Mouse (Mus musculus) cerebellum, postnatal 14 days (tissue): Measurements from ENCODE around the gene Elf4.

Experiments
- DNase-seq, 2 experiments: peaks; one replicate each; pipeline ENCODE4 v3.0.0; 2021; ENCODE audit warnings: mixed read lengths in 2 of 2

The Elf4 gene

GRCm38 (mm10) chrX:48435477-48435900 is 27.4 kb downstream of the Elf4 start:
- DNase-seq: peak in 1 of 2 experiments; percentile 13

GRCm38 (mm10) chrX:48434251-48434650 is 28.7 kb downstream of the Elf4 start:
- DNase-seq: no peak

GRCm38 (mm10) chrX:48433527-48433899 is 29.4 kb downstream of the Elf4 start:
- DNase-seq: peak in 1 of 2 experiments; percentile 21

GRCm38 (mm10) chrX:48432599-48433526 is 30.1 kb downstream of the Elf4 start:
- DNase-seq: no peak

- DNase-seq: no peak
Measured at GRCm38 (mm10) chrX:48429538-48429937, 33.4 kb downstream of the Elf4 start.

- no peak for DNase-seq
Measured at GRCm38 (mm10) chrX:48429100-48429499, 33.8 kb downstream of the Elf4 start.

- DNase-seq: no peak
Measured at GRCm38 (mm10) chrX:48428642-48429041, 34.3 kb downstream of the Elf4 start.

GRCm38 (mm10) chrX:48428241-48428640 is 34.7 kb downstream of the Elf4 start:
- no peak for DNase-seq

- no peak for DNase-seq
Measured at GRCm38 (mm10) chrX:48425280-48425679, 37.7 kb downstream of the Elf4 start.

- no peak for DNase-seq
Measured at GRCm38 (mm10) chrX:48424583-48424982, 38.3 kb downstream of the Elf4 start.

GRCm38 (mm10) chrX:48423671-48424070 is 39.3 kb downstream of the Elf4 start:
- no peak for DNase-seq

- peak; percentile 74 to 85 for DNase-seq
Measured at GRCm38 (mm10) chrX:48422986-48423385, 39.9 kb downstream of the Elf4 start.

GRCm38 (mm10) chrX:48418417-48418816 is 44.5 kb downstream of the Elf4 start:
- no peak for DNase-seq

- no peak for DNase-seq
Measured at GRCm38 (mm10) chrX:48414291-48414690, 48.6 kb downstream of the Elf4 start.

- DNase-seq: no peak
Measured at GRCm38 (mm10) chrX:48412629-48413028, 50.3 kb downstream of the Elf4 start.

GRCm38 (mm10) chrX:48410388-48410776 is 52.5 kb downstream of the Elf4 start:
- no peak for DNase-seq

- peak; percentile 92 to 96 for DNase-seq
Measured at GRCm38 (mm10) chrX:48409611-48410387, 53.1 kb downstream of the Elf4 start.

- DNase-seq: no peak
Measured at GRCm38 (mm10) chrX:48405141-48405540, 57.8 kb downstream of the Elf4 start.

- no peak for DNase-seq
Measured at GRCm38 (mm10) chrX:48399994-48400393, 62.9 kb downstream of the Elf4 start.

GRCm38 (mm10) chrX:48389380-48389779 is 73.6 kb downstream of the Elf4 start:
- DNase-seq: no peak

- peak in 1 of 2 experiments; percentile 11 for DNase-seq
Measured at GRCm38 (mm10) chrX:48385927-48386326, 77.0 kb downstream of the Elf4 start.

GRCm38 (mm10) chrX:48383643-48384042 is 79.3 kb downstream of the Elf4 start:
- peak; percentile 60 to 77 for DNase-seq

GRCm38 (mm10) chrX:48367841-48368240 is 95.1 kb downstream of the Elf4 start:
- no peak for DNase-seq
